Mouse (Mus musculus) limb, embryonic 13.5 days (tissue): ENCODE results near the gene Ypel3. TPM values are rescaled to one million over a fixed set of nuclear protein-coding genes. Genes with fewer than 3 reads are reported as not detected.

Experiments
- ATAC-seq: fragments of 200-750 bp; cut with Nextera tagmentation; 2 replicates; pipeline ENCODE4 v1.8.0; 2017; ENCODE audit warnings: low read depth, moderate number of reproducible peaks, moderate TSS enrichment; ENCODE audit not compliant: low FRiP score
- H3K27ac ChIP-seq: fragments of 300-500 bp; sonication (generic); 2 replicates; pipeline ENCODE4 v1.5.1; 2015; ENCODE audit warnings: inconsistent platforms, mild to moderate bottlenecking, moderate library complexity
- H3K27me3 ChIP-seq: fragments of 300-500 bp; sonication (generic); 2 replicates; pipeline ENCODE4 v1.6.1; 2015; ENCODE audit warnings: mild to moderate bottlenecking, inconsistent platforms
- H3K36me3 ChIP-seq: fragments of 300-500 bp; sonication (generic); 2 replicates; pipeline ENCODE4 v1.6.1; 2015; ENCODE audit warnings: inconsistent platforms, mild to moderate bottlenecking, moderate library complexity
- H3K4me1 ChIP-seq: fragments of 300-500 bp; sonication (generic); 2 replicates; pipeline ENCODE4 v1.6.1; 2015; ENCODE audit warnings: inconsistent platforms
- H3K4me2 ChIP-seq: fragments of 300-500 bp; sonication (generic); replicated peaks from 2 replicates; pipeline ENCODE4 v1.6.1; 2015; ENCODE audit warnings: inconsistent platforms, mild to moderate bottlenecking, moderate library complexity
- H3K4me3 ChIP-seq: fragments of 300-500 bp; sonication (generic); 2 replicates; pipeline ENCODE4 v1.5.1; 2015; ENCODE audit warnings: moderate library complexity, mild to moderate bottlenecking, inconsistent platforms
- H3K9ac ChIP-seq: fragments of 300-500 bp; sonication (generic); 2 replicates; pipeline ENCODE4 v1.6.1; 2015; ENCODE audit warnings: mild to moderate bottlenecking, inconsistent platforms
- H3K9me3 ChIP-seq: fragments of 300-500 bp; sonication (generic); 2 replicates; pipeline ENCODE4 v1.6.1; 2016; ENCODE audit warnings: inconsistent platforms
- WGBS: fragments of 180-500 bp; shearing (Covaris S2); methylation state at CpG from one replicate; pipeline ENCODE4 v1.1.7; 2015; 5-methylcytosine and 5-hydroxymethylcytosine counted together
- polyA plus RNA-seq: library from polyadenylated mRNA; unstranded; fragments of >200 nt; fragmentation: Nextera tagmentation; extraction: Ambion mirVana; gene quantifications from 2 replicates; pipeline ENCODE4 v1.2.1, GENCODE M21; 2015

Gene Ypel3
- polyA plus RNA-seq, 1 experiment from 2014 or later, result 114 TPM

DNA sequence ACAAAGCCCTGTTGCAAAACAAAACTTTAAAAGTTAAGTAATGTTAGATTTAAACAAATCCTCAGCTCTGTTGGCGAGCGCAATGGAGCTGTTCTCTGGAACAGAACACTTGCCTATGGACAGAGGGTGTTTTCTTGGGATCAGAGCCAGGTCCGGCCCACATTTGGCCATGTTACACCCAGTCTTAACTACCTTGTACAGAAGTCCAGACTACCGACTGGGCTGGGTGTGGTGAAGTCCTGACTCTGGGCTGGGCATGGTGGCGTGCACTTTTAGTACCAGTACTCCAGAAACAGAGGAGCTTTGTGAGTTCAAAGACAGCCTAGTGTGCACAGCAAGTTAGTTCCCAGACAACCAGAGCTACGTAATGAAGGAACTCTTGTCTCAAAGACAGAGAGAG lies 30.2 kb downstream of the Ypel3 start:
- 77% methylated on average over 6 of the region's 6 CpGs for WGBS
- H3K27ac ChIP-seq, result 0 out of 2 replicates have a peak overlapping the region, but pooled peaks have one; percentile 16

DNA sequence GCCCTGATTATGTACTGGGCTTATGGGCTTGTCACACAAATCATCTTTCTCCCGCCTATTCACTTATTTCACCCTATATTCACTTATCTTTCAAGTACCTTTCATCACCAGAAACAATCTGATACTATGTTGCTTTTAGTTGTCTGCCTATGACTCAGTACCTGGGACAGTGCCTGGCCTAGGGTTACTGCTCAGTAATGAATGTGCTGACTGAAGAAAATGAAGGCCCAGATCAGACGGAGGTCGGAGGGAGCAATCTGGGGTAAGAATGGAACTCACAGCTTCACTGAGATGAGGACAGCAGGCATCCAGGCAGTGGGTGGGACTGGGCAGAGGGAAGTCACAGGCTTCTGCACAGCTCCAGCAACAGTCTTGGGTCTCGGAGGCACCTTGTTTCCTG lies 30.6 kb downstream of the Ypel3 start:
- ATAC-seq, result no peak
- WGBS, result 72% methylated on average over 4 of the region's 4 CpGs
- Histone ChIP-seq H3K4me1 (peaks cover 14% of the 10 kb centered on the region), H3K36me3 (peaks cover 29% of the 10 kb centered on the region), H3K27ac (peak overlapping the region; percentile 16; the same call in 1 of the 2 replicates), H3K4me3 (peak overlapping the region; percentile 75), H3K9me3 (no peaks in the 10 kb centered on the region), H3K27me3 (no peaks in the 10 kb centered on the region), H3K9ac (peak overlapping the region; percentile 88), H3K4me2 (peak overlapping the region; percentile 91)

More for the DNA sequence above, 30.2 kb downstream of the Ypel3 start:
- H3K4me2 ChIP-seq, result no peak overlapping the region; the same call in 1 of the 2 replicates
- ATAC-seq, result no peak
- no peaks in the 10 kb centered on the region for H3K27me3 ChIP-seq
- H3K9me3 ChIP-seq, result no peaks in the 10 kb centered on the region
- peaks cover 32% of the 10 kb centered on the region for H3K36me3 ChIP-seq
- H3K9ac ChIP-seq, result no peak overlapping the region
- H3K4me3 ChIP-seq, result no peak overlapping the region
- peaks cover 14% of the 10 kb centered on the region for H3K4me1 ChIP-seq

DNA sequence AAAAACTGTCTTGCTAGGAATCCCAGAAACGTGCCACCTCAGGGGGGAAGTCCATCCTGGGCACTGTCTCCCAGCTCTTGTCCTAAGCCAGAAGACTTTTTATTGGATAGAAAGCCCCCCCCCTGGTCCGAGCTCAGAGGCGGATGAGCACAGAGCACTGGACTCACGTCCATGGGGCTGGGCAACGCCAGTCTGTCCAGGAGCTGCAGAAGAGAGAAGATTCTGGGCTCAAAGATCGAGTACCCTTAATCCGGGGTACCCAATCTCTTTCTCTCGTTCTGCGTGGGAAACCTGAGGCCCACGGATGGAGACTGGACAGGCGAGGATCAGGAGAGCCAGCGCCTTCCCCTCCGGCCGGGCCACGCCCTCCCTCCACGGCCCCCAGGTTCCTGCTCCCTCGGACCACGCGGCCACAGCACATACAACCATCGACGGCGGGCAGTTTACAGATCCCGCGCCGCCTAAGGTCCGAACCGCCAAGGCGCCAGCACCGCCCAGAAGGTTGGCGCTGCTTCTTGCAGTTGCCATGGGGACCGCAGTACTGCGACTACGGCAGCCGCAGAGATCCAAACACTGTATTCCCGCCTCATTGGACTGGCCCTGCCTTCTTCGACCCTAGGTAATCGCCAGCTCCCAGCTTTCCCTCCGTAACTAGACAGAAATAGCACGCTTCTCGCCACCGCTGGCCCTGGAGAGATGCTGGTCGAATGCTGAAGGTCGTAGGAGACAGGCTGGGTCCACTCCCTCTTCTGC lies 32.1 kb downstream of the Ypel3 start:
- under 1% methylated on average over 43 of the region's 43 CpGs for WGBS
- ATAC-seq, result peak; percentile 97

DNA sequence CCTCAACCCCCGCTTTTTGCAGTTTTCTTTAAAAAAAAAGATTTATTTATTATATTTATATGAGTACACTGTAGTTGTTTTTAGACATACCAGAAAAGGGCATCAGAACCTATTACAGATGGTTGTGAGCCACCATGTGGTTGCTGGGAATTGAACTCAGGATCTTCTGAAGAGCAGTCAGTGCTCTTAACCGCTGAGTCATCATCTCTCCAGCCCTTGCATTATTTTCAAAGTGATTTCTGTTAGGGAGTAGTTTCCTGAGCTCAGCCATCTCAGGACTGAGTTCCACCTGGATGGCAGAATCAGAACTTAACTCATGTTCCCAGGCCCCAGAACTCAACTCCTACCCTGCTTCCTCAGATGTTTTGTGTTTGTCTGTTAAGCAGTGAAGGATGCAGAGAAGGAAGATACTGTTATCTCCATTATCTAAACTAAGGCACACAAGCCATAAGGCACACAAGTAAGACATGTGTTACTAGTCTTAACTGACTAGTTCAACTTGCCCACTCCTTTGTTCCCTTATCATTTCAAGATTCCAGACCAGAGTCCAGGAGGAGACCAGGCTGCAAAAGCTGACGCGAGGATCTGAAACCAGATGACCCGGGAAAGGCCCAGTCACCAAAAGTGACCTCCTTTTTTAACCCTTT lies 33.1 kb downstream of the Ypel3 start:
- no peak overlapping the region for H3K27ac ChIP-seq
- H3K9me3 ChIP-seq, result no peaks in the 10 kb centered on the region
- H3K9ac ChIP-seq, result peak overlapping the region; percentile 88
- peaks cover 12% of the 10 kb centered on the region for H3K36me3 ChIP-seq
- peak overlapping the region; percentile 75; the same call in 1 of the 2 replicates for H3K4me3 ChIP-seq
- H3K4me1 ChIP-seq, result peaks cover 14% of the 10 kb centered on the region
- H3K27me3 ChIP-seq, result no peaks in the 10 kb centered on the region
- ATAC-seq, result no peak
- 54% methylated on average over 5 of the region's 5 CpGs for WGBS
- peak overlapping the region; percentile 91 for H3K4me2 ChIP-seq

More for the DNA sequence above, 32.1 kb downstream of the Ypel3 start:
- H3K27me3 ChIP-seq, result no peaks in the 10 kb centered on the region
- H3K9me3 ChIP-seq, result no peaks in the 10 kb centered on the region
- H3K36me3 ChIP-seq, result peaks cover 18% of the 10 kb centered on the region
- H3K4me3 ChIP-seq, result peak overlapping the region; percentile 75
- peaks cover 14% of the 10 kb centered on the region for H3K4me1 ChIP-seq
- peak overlapping the region; percentile 88 for H3K9ac ChIP-seq
- H3K4me2 ChIP-seq, result peak overlapping the region; percentile 91
- peak overlapping the region; percentile 75 for H3K27ac ChIP-seq

- H3K36me3 ChIP-seq, result no peaks in the 10 kb centered on the region
- H3K4me2 ChIP-seq, result no peak overlapping the region
- H3K4me1 ChIP-seq, result no peaks in the 10 kb centered on the region
- H3K27ac ChIP-seq, result no peak overlapping the region
- ATAC-seq, result no peak
- WGBS, result 67% methylated on average over 8 of the region's 8 CpGs
- no peak overlapping the region for H3K9ac ChIP-seq
- no peak overlapping the region for H3K4me3 ChIP-seq
- H3K9me3 ChIP-seq, result no peaks in the 10 kb centered on the region
- peaks cover under 1% of the 10 kb centered on the region; the same call in 1 of the 2 replicates for H3K27me3 ChIP-seq
Observed at GRCm38 (mm10) chr7:126815726-126816222, 39.0 kb downstream of the Ypel3 start.

GRCm38 (mm10) chr7:126816494-126816893 lies 39.7 kb downstream of the Ypel3 start:
- Histone ChIP-seq H3K4me1 (no peaks in the 10 kb centered on the region), H3K4me3 (no peak overlapping the region), H3K27ac (no peak overlapping the region), H3K27me3 (peaks cover 7% of the 10 kb centered on the region; the same call in 1 of the 2 replicates), H3K9ac (no peak overlapping the region), H3K4me2 (no peak overlapping the region), H3K9me3 (no peaks in the 10 kb centered on the region), H3K36me3 (no peaks in the 10 kb centered on the region)
- 78% methylated on average over 8 of the region's 8 CpGs for WGBS
- no peak for ATAC-seq

DNA sequence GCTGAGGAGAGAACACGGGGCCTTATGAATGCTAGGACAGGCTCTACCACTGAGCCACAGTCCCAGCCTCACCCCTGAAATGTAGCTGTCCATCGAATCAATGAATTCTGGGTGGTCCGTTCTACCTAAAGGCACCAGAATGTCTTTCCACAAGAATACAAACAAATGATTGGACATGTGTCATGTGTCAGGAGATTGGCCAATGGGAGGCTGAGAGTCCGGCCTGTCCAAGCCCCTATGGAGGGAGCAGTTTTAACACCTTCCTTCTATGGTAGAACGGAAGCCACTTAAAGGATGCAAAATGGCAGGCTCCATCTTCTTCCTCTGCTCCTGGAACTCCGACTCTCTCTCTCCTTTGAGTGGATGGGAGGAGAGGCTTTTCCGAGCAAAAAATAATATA lies 40.8 kb downstream of the Ypel3 start:
- peaks cover 15% of the 10 kb centered on the region for H3K27me3 ChIP-seq
- no peaks in the 10 kb centered on the region for H3K36me3 ChIP-seq
- no peak overlapping the region for H3K9ac ChIP-seq
- H3K4me3 ChIP-seq, result no peak overlapping the region
- no peaks in the 10 kb centered on the region for H3K9me3 ChIP-seq
- WGBS, result 88% methylated on average over 7 of the region's 7 CpGs
- no peak overlapping the region for H3K4me2 ChIP-seq
- H3K4me1 ChIP-seq, result no peaks in the 10 kb centered on the region
- no peak overlapping the region for H3K27ac ChIP-seq
- ATAC-seq, result no peak

- Histone ChIP-seq H3K9me3 (no peaks in the 10 kb centered on the region), H3K27me3 (peaks cover 28% of the 10 kb centered on the region), H3K36me3 (no peaks in the 10 kb centered on the region), H3K4me2 (no peak overlapping the region), H3K9ac (no peak overlapping the region), H3K27ac (no peak overlapping the region), H3K4me1 (peaks cover 8% of the 10 kb centered on the region), H3K4me3 (no peak overlapping the region)
- 23% methylated on average over 1 of the region's 1 CpGs for WGBS
- no peak for ATAC-seq
Observed at GRCm38 (mm10) chr7:126818818-126819217, 42.1 kb downstream of the Ypel3 start.

DNA sequence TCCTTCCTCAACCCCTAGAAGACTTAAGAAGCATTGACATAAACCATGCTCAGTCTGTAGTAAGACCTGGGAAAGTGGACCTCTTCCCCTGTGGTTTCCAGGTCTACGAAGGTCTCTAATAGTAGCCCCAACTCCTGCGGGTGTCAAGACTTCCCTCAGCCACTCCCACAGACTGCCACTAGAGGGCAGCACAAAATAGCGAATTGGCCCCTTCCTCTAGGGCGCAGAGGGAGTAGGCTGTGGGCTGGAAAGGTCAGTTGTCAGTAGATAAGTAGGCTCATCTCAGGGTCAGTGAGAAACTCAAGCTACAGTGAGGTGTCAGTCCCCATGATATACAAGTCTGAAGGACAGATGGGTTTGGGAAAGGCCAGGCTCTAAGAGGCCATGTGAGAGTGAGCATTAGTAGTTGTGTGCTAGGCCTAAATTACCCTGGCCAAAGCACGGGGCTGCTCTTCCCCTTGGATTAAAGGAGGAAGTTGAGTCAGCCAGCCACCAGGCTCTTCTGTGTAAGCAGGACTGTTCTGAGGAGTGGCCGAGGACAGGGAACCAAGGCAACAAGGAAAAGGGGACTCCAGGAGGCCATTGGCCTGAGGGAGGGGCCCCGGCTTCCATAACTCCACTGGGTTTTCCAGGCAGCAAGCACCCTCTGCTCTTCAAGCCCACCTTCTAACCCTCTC lies 45.2 kb downstream of the Ypel3 start:
- 0 out of 2 replicates have a peak, but pooled peaks have one; percentile 15 for ATAC-seq
- Histone ChIP-seq H3K4me2 (no peak overlapping the region), H3K27me3 (peaks cover 51% of the 10 kb centered on the region), H3K4me3 (no peak overlapping the region), H3K27ac (no peak overlapping the region), H3K4me1 (peaks cover 8% of the 10 kb centered on the region), H3K9me3 (no peaks in the 10 kb centered on the region), H3K36me3 (no peaks in the 10 kb centered on the region), H3K9ac (no peak overlapping the region)
- WGBS, result 22% methylated on average over 7 of the region's 7 CpGs

- H3K9me3 ChIP-seq, result no peaks in the 10 kb centered on the region
- H3K4me2 ChIP-seq, result peak overlapping the region; percentile 56
- no peak for ATAC-seq
- H3K27ac ChIP-seq, result no peak overlapping the region
- no peak overlapping the region for H3K9ac ChIP-seq
- H3K27me3 ChIP-seq, result peaks cover 51% of the 10 kb centered on the region
- H3K4me1 ChIP-seq, result peaks cover 8% of the 10 kb centered on the region
- no peaks in the 10 kb centered on the region for H3K36me3 ChIP-seq
- H3K4me3 ChIP-seq, result peak overlapping the region; percentile 32
- WGBS, result 14% methylated on average over 9 of the region's 9 CpGs
Observed at GRCm38 (mm10) chr7:126822741-126823140, 46.0 kb downstream of the Ypel3 start.

DNA sequence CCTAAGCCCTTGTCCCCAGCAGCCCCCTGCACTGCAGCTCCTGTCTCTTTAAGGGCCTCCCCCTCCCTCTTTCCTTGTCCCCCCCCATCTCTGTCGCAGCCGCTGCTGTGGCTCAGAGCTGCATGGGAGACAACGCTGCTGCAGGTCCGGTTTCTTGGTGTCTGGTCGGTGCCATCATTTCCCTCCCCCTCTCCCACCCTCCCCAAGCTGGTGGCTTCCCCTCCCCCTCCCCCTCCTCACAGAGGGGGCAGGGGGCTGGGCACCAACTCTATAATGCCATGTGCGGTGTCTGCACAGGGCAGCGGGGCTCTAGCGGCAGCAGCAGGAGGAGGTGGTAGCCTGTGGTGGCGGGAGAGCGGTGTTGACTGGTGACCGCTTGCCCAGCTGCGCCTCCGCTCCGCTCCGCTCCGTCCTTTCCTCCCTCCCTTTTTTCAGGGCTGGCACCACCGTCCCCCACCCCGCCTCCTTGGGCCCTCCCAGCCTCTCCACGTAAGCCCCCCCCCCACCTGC lies 46.5 kb downstream of the Ypel3 start:
- 0 out of 2 replicates have a peak overlapping the region, but pooled peaks have one; percentile 13 for H3K9ac ChIP-seq
- peak overlapping the region; percentile 56 for H3K4me2 ChIP-seq
- peaks cover 8% of the 10 kb centered on the region for H3K4me1 ChIP-seq
- peaks cover 51% of the 10 kb centered on the region for H3K27me3 ChIP-seq
- no peak for ATAC-seq
- peak overlapping the region; percentile 32 for H3K4me3 ChIP-seq
- H3K27ac ChIP-seq, result no peak overlapping the region
- no peaks in the 10 kb centered on the region for H3K36me3 ChIP-seq
- WGBS, result 3% methylated on average over 14 of the region's 19 CpGs
- no peaks in the 10 kb centered on the region for H3K9me3 ChIP-seq
